Mouse (Mus musculus) thymus, adult 2 months (tissue): ENCODE measurements around the gene Ppfia4.

Experiments used
- CTCF ChIP-seq: fragments of 200-500 bp; IDR thresholded peaks from 2 replicates; pipeline ENCODE4 v1.5.1; 2012; ENCODE audit warnings: mild to moderate bottlenecking, control low read depth, low read length, moderate library complexity, borderline replicate concordance; ENCODE audit not compliant: control insufficient read depth, poor library complexity, insufficient read depth; ENCODE audit errors: extremely low read depth
- POLR2A ChIP-seq: fragments of 200-500 bp; IDR thresholded peaks from 2 replicates; pipeline ENCODE4 v1.6.1; 2012; ENCODE audit warnings: mild to moderate bottlenecking, low read length, control low read depth, moderate library complexity; ENCODE audit not compliant: control insufficient read depth, poor library complexity, insufficient read depth; ENCODE audit errors: extremely low read depth

DNA sequence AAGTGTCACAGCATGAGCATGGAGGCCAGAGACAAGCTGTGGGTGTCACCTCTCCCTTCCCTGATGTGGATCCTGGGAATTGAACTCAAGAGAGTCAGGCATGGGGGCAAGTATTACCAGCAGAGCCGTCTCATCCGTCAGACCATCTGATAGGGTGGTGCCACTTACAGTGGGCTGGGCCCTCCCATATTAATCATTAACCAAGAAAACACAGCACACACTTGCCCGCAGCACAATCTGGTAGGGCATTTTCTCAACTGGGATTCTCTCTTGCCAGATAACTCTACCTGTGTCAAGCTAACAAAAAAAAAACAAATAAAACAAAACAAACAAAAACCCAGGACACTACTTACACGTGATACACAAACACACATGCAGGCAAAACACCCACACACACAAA lies 24.7 kb upstream of the Ppfia4 start:
- TF ChIP-seq CTCF: no peak
- no peak for TF ChIP-seq POLR2A
